Mouse (Mus musculus) midbrain, embryonic 13.5 days (tissue): ENCODE measurements around the gene Cdc16. TPM values are rescaled to one million over a fixed set of nuclear protein-coding genes. Genes with fewer than 3 reads are reported as not detected.
A peak's percentile ranks its signal among the peaks of the same experiment; 100 is the strongest.

Experiments used
- ATAC-seq: fragments of 200-750 bp; cut with Nextera tagmentation; 2 replicates; pipeline ENCODE4 v1.8.0; 2017; ENCODE audit warnings: mild to moderate bottlenecking, moderate TSS enrichment, moderate library complexity
- H3K27ac ChIP-seq: fragments of 300-500 bp; sonication (generic); 2 replicates; pipeline ENCODE4 v1.5.1; 2015; ENCODE audit warnings: inconsistent platforms, mild to moderate bottlenecking, moderate library complexity
- H3K27me3 ChIP-seq: fragments of 300-500 bp; sonication (generic); 2 replicates; pipeline ENCODE4 v1.6.1; 2015; ENCODE audit warnings: mild to moderate bottlenecking, inconsistent platforms
- H3K36me3 ChIP-seq: fragments of 300-500 bp; sonication (generic); 2 replicates; pipeline ENCODE4 v1.6.1; 2015; ENCODE audit warnings: mild to moderate bottlenecking, inconsistent platforms
- H3K4me1 ChIP-seq: fragments of 300-500 bp; sonication (generic); replicated peaks from 2 replicates; pipeline ENCODE4 v1.6.1; 2015; ENCODE audit warnings: inconsistent platforms
- H3K4me2 ChIP-seq: fragments of 300-500 bp; sonication (generic); replicated peaks from 2 replicates; pipeline ENCODE4 v1.6.1; 2015; ENCODE audit warnings: moderate library complexity, mild to moderate bottlenecking, inconsistent platforms
- H3K4me3 ChIP-seq: fragments of 300-500 bp; sonication (generic); replicated peaks from 2 replicates; pipeline ENCODE4 v1.5.1; 2015; ENCODE audit warnings: mild to moderate bottlenecking, inconsistent platforms
- H3K9ac ChIP-seq: fragments of 300-500 bp; sonication (generic); replicated peaks from 2 replicates; pipeline ENCODE4 v1.6.1; 2015; ENCODE audit warnings: mild to moderate bottlenecking, inconsistent platforms
- H3K9me3 ChIP-seq: fragments of 300-500 bp; sonication (generic); 2 replicates; pipeline ENCODE4 v1.6.1; 2016; ENCODE audit warnings: mild to moderate bottlenecking, inconsistent platforms
- WGBS: fragments of 180-500 bp; shearing (Covaris S2); methylation state at CpG from one replicate; pipeline ENCODE4 v1.1.7; 2015; 5-methylcytosine and 5-hydroxymethylcytosine counted together
- polyA plus RNA-seq: library from polyadenylated mRNA; unstranded; fragments of >200 nt; fragmentation: Nextera tagmentation; extraction: Ambion mirVana; gene quantifications from 2 replicates; pipeline ENCODE4 v1.2.1, GENCODE M21; 2015

The Cdc16 gene
- polyA plus RNA-seq, 1 experiment from 2014 or later: 199 TPM

DNA sequence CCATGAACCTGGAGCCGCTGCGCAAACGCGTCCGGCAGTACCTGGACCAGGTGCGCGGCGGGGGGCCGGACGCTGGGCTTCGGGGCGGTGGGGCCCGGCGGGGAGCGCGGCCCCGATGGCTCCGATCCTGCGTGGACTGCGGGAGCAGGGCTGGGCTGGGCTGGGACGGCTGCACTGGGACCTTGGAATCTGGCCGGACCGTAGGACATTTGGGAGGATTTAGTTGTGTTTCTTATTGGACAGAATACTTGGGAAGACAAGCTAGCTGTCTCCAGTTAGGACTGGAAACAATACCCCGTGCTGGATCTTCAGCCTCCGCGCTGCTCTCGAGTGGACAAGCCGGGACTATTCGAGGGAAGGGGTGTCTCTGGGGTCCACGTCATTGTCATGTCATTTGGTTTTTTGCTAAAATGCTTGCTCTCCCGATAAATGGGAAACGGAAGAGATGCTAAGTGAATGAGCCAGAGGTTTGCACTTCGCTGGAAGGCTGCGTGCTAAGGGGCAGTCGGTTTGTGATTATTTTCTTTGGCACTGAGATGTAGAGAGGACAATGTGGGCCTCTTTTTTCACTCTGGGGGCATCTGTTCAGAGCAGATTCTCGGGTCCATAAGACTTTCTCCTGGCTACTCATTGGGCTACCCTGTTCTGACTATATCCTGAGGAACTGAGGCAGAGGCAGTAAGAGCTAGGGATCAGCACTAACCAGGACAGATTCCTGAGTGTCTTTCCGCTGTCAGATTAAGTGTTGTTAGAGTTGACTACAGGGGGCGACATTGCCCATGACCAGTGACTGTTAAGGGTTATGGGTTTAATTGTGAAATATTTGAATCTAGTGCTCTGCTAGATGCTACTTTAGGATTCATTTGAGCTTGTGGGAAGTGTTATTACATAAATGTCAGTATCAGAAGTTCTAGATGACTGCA is 590 bp downstream of the Cdc16 start:
- Histone ChIP-seq H3K27me3 (no peaks in the 10 kb centered on the region), H3K4me2 (peak overlapping the region; percentile 82), H3K9me3 (peaks cover 3% of the 10 kb centered on the region; the same call in 1 of the 2 replicates), H3K27ac (peak overlapping the region; percentile 80), H3K9ac (peak overlapping the region; percentile 96), H3K4me3 (peak overlapping the region; percentile 99), H3K4me1 (peaks cover 25% of the 10 kb centered on the region), H3K36me3 (peaks cover 19% of the 10 kb centered on the region)
- under 1% methylated on average over 34 of the region's 38 CpGs for WGBS
- ATAC-seq: peak; percentile 87

DNA sequence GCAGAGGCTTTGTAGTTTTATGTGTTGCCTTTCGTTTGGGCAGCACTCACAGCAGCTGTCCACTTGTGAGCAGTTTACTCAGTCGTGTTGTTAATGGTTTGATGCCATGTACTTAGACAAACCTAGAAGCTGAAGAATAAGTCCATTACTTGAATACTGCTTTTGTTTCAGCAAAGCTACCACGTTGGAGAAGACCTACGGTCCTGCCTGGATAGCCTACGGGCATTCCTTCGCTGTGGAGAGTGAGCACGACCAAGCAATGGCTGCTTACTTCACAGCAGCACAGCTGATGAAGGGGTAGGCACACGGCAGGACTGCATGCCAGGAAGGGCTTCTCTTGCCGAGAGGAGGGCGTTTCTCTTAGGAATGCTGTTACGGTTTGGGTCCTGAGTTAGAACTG is 11.7 kb downstream of the Cdc16 start:
- 88% methylated on average over 11 of the region's 11 CpGs for WGBS
- Histone ChIP-seq H3K27ac (no peak overlapping the region), H3K4me1 (no peaks in the 10 kb centered on the region), H3K4me3 (no peak overlapping the region), H3K27me3 (no peaks in the 10 kb centered on the region), H3K9ac (no peak overlapping the region), H3K4me2 (no peak overlapping the region), H3K9me3 (no peaks in the 10 kb centered on the region), H3K36me3 (peaks cover 91% of the 10 kb centered on the region)
- no peak for ATAC-seq

DNA sequence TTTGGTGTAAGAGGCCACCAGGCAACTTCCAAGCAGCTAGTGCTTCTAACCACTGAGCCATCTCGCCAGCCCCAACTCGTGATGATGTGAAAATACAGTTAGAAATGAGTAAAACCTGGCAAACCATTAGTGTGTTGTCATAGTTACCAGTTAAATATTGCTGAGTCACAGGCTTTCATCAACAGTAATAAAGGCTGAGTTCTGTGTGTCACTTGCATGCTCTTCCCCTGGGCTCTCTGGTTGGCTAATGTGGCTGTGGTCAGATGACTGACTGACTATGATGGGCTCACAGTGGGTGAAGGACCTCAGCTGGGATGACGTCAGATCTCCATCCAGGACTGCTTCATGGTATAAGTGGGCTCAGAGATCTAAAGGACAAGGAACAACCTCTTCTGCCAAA is 23.1 kb downstream of the Cdc16 start:
- Histone ChIP-seq H3K27ac (no peak overlapping the region), H3K9me3 (no peaks in the 10 kb centered on the region), H3K36me3 (peaks cover 64% of the 10 kb centered on the region), H3K4me1 (peaks cover 8% of the 10 kb centered on the region), H3K4me2 (no peak overlapping the region), H3K27me3 (no peaks in the 10 kb centered on the region), H3K9ac (no peak overlapping the region), H3K4me3 (no peak overlapping the region)
- 90% methylated on average over 3 of the region's 3 CpGs for WGBS
- no peak for ATAC-seq

DNA sequence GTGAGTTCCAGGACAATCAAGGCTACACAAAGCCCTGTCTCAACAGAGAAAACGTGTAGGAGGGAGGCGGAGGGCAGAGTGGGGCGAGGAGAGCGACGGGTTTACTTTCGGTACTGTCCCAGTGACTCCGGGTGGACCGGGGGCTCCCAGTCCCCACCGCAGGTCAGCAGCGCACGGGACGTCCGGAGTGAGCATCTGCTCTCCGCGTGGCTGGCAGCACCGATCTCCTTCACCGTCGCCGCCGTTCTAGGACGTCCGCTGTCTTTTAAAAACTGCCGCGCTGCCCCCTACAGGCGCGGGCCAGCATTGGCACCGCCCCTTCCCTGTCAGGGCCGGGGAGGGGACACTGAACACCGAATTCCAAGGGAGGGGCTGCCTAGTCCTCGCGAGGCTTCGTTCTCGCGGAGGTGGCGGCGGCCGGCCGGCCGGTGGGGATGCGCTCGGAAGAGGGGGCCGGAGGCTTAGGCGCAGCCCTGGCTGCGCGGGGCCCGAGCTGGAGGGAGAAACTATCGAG is 27.8 kb downstream of the Cdc16 start, which contains the start of gene Upf3a:
Gene Upf3a, plus strand, starts transcription at position 366 of the 514 bp plus-strand sequence.
- peak within 1 kb of the TSS; percentile 99 for H3K27ac ChIP-seq
- under 1% methylated on average over 47 of the region's 47 CpGs for WGBS
- H3K4me3 ChIP-seq: peak within 1 kb of the TSS; percentile 66
- no peaks in the 10 kb centered on the region for H3K27me3 ChIP-seq
- H3K4me2 ChIP-seq: peak within 1 kb of the TSS; percentile 82
- ATAC-seq: peak; percentile 92
- no peaks in the 10 kb centered on the region for H3K9me3 ChIP-seq
- peaks cover 15% of the 10 kb centered on the region for H3K4me1 ChIP-seq
- H3K36me3 ChIP-seq: peaks cover 47% of the 10 kb centered on the region
- H3K9ac ChIP-seq: peak within 1 kb of the TSS; percentile 92

DNA sequence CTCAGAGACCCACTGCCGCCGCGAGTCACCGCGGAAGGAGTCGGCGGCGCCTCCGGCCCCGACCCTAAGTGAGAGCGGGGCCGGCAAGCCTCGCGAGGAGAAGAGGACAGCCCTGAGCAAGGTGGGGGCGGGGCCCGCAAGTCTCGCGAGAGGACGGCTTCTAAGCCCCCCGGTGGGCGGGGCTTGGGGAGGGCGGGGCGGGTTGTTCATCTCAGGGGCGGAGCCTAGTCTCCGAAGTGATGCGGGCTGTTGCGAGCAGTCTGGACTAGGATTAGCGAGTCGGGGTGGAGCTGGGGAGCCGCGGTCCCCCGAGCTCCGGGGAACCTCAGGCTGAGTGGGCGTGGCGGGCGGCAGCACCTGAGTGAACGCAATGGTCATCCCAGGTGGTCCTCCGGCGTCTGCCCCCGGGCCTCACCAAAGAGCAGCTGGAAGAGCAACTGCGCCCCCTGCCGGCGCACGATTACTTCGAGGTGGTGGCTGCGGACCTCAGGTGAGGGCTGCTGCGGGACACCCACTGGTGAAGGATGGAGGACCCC is 28.4 kb downstream of the Cdc16 start:
- Histone ChIP-seq H3K36me3 (peaks cover 41% of the 10 kb centered on the region), H3K9me3 (no peaks in the 10 kb centered on the region), H3K27ac (peak overlapping the region; percentile 99), H3K9ac (peak overlapping the region; percentile 92), H3K4me3 (peak overlapping the region; percentile 66), H3K4me1 (peaks cover 15% of the 10 kb centered on the region), H3K4me2 (peak overlapping the region; percentile 82), H3K27me3 (no peaks in the 10 kb centered on the region)
- under 1% methylated on average over 47 of the region's 47 CpGs for WGBS
- peak; percentile 96 for ATAC-seq

DNA sequence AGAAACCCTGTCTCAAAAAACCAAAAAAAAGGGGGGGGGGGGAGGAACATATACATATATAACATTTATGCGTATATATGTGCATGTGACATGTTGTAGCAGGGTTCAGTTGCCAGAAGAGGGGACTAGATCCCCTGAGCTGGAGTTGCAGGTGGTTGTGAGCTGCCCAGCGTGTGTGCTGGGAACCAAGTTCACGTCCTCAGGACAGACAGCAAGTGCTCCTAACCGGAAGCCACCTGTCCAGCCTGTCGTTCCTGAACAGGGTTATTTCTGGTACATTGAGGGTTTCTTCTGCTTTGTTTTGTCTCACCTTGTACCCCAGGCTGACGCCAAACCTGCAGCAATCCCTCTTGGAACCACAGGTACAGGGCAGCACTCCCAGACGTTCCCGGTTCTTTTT is 32.1 kb downstream of the Cdc16 start:
- Histone ChIP-seq H3K27me3 (no peaks in the 10 kb centered on the region), H3K9me3 (no peaks in the 10 kb centered on the region), H3K9ac (no peak overlapping the region), H3K36me3 (peaks cover 50% of the 10 kb centered on the region), H3K4me2 (no peak overlapping the region), H3K4me1 (peaks cover 12% of the 10 kb centered on the region), H3K4me3 (no peak overlapping the region), H3K27ac (no peak overlapping the region)
- no peak for ATAC-seq
- 98% methylated on average over 8 of the region's 8 CpGs for WGBS

DNA sequence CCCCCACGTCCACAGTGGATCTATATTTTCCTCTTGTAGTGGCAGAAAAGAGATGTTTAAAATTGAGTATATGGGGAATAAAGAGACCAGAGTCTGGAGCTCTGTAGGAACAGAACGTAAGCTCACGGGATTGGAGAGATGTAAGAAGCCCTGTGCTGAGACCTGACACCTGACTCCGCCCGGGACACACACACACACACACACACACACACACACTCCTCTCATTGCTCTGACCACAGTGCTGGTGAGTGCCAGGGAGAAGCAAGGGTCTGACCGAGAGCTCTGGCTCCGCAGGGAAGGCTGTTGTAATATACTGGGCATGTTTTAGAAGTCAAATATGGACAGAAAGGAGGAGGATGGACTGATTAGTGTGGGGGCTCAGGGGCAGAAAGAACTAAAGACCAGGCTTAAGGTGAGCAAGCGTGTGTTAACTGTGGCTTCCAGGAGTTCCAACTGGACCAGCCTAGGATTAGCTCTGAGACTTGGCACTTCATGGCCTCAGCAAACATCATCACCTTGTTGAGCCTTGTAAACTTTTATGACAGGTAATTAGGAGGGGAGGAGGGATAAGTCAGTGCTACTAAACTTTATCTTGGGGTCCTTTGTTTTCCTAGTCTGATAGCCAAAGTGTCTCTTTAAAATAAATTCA is 35.7 kb downstream of the Cdc16 start:
- H3K4me2 ChIP-seq: no peak overlapping the region
- H3K4me3 ChIP-seq: no peak overlapping the region
- 97% methylated on average over 8 of the region's 8 CpGs for WGBS
- no peaks in the 10 kb centered on the region for H3K4me1 ChIP-seq
- no peak overlapping the region for H3K27ac ChIP-seq
- no peak overlapping the region for H3K9ac ChIP-seq
- no peak for ATAC-seq
- no peaks in the 10 kb centered on the region for H3K9me3 ChIP-seq
- H3K27me3 ChIP-seq: no peaks in the 10 kb centered on the region
- peaks cover 73% of the 10 kb centered on the region for H3K36me3 ChIP-seq

DNA sequence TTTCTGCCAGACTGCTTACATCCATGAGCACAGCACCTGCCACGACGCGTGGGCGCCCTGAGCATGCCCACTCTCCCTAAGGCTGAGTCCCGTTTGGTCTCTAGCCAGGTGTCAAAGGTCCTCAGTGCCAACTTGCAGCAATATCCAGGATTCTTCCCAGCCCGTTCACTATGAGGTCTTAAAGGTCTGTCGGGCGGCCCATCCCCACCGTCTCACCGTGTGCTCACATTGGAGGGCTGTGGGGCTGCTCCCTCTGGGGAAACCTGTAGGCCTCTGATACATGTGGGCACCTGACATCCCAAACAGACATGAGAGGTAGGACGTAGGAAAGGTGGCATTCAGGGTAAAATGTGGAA is 36.2 kb downstream of the Cdc16 start:
- no peak for ATAC-seq
- peaks cover 73% of the 10 kb centered on the region for H3K36me3 ChIP-seq
- no peaks in the 10 kb centered on the region for H3K9me3 ChIP-seq

DNA sequence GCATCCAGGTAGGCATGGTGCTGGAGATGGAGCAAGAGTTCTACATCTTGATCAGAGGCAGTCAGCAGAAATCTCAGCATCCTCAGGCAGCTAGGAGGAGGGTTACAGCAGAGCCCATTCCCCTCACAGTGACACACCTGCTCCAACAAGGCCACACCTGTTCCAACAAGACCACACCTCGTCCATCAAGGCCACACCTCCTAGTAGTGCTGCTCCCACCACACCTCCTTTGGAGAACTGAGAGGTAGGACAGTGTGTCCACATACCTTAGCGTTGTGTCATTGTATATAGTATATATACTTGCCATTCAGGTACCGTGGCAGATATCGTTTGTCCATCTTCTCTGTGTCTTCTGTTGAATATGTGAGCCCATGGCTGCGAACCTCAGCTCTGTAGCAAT is 40.2 kb downstream of the Cdc16 start:
- 94% methylated on average over 5 of the region's 5 CpGs for WGBS
- no peaks in the 10 kb centered on the region; the same call in 1 of the 2 replicates for H3K4me1 ChIP-seq
- no peak overlapping the region for H3K9ac ChIP-seq
- H3K9me3 ChIP-seq: no peaks in the 10 kb centered on the region
- no peak overlapping the region for H3K27ac ChIP-seq
- ATAC-seq: no peak
- H3K4me2 ChIP-seq: no peak overlapping the region
- H3K27me3 ChIP-seq: no peaks in the 10 kb centered on the region
- no peak overlapping the region for H3K4me3 ChIP-seq
- H3K36me3 ChIP-seq: peaks cover 62% of the 10 kb centered on the region

More for the DNA sequence above, 36.2 kb downstream of the Cdc16 start:
- Histone ChIP-seq H3K4me3 (no peak overlapping the region), H3K4me2 (no peak overlapping the region), H3K27ac (no peak overlapping the region), H3K9ac (no peak overlapping the region), H3K27me3 (no peaks in the 10 kb centered on the region), H3K4me1 (no peaks in the 10 kb centered on the region)
- WGBS: 95% methylated on average over 11 of the region's 11 CpGs

DNA sequence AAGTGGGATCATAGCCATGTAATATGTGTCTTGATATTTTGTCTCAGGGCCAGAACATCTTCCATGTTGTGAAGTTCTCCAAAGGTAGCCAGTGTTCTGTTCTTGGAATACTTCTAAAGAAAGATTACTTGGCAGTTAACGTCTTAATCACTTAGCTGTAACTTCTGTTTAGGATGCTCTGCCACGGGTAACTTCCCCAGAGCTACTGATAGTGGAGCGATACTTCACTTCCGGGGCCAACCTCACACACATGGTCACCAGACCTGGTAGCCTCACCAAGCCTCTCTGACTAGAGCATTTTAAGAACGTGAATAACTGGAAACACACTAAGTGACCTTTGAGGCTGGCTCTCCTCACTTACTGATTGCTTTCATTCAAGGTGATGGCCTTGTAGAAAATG is 42.1 kb downstream of the Cdc16 start:
- no peak for ATAC-seq
- Histone ChIP-seq H3K4me2 (no peak overlapping the region), H3K27ac (no peak overlapping the region), H3K4me3 (no peak overlapping the region), H3K27me3 (no peaks in the 10 kb centered on the region), H3K4me1 (no peaks in the 10 kb centered on the region; the same call in 1 of the 2 replicates), H3K9me3 (no peaks in the 10 kb centered on the region), H3K36me3 (peaks cover 46% of the 10 kb centered on the region), H3K9ac (no peak overlapping the region)
- 91% methylated on average over 5 of the region's 5 CpGs for WGBS

DNA sequence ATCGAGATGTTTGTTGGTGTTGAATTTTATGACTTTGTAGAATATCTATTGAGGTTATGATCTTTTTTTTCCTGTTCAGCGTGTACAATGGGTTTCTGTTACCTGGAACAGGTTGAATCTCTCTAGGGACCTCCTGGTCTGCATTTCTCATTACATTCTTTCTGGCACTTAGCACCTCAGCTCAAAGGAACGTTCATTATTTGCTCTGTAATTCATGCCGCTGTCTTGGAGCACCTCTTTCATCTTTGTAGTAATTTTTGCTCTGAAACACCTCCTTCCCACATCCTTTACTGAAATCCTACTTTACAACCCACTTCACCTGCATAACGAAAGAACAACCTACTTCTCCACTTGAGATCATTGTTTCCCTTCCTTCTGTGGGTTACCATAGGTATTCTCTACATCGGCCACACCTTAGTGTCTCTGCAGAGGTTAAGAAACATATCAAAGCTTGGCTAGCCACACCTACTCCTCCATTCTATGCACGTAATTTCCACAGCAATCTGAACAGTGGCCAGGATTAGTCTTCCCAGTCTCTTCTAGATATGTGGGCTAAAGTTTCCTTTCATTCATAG is 71.2 kb downstream of the Cdc16 start:
- Histone ChIP-seq H3K4me3 (no peak overlapping the region), H3K9me3 (no peaks in the 10 kb centered on the region), H3K4me2 (no peak overlapping the region), H3K27me3 (no peaks in the 10 kb centered on the region), H3K27ac (no peak overlapping the region), H3K9ac (no peak overlapping the region), H3K36me3 (no peaks in the 10 kb centered on the region), H3K4me1 (0 out of 2 replicates have a peak, but pooled peaks cover 4% of the 10 kb centered on the region)
- ATAC-seq: no peak
- WGBS: 82% methylated on average over 7 of the region's 7 CpGs
